Comparison of ENCODE assay signal across 14 mouse cellular contexts in genomic region chr12:109512151-109512907, GRCm38 (mm10). TPM values are rescaled to one million over a fixed set of nuclear protein-coding genes. Genes with fewer than 3 reads are reported as not detected.
DNase-seq lines count a peak whose midpoint lies in the region; ATAC-seq lines count a peak whose summit lies in the region.
"Had no signal": no experiment of that assay in that cellular context is flagged by ENCODE, and none has a peak within 500 bp of the region (broad histone marks: within the 10 kb centered on the region; RNA-seq: fewer than 3 reads in every experiment).

No protein-coding gene starts in this region.

- H3K4me1 ChIP-seq in heart, embryonic 13.5 days = peaks cover 53% of the 10 kb centered on the region
- H3K4me1 ChIP-seq in heart, embryonic 11.5 days (ENCODE audit: control insufficient read depth, insufficient read depth, low read length) = peaks cover 37% of the 10 kb centered on the region
- H3K4me1 ChIP-seq in neural tube, embryonic 11.5 days (ENCODE audit: control insufficient read depth, insufficient read depth, low read length) = peaks cover 15% of the 10 kb centered on the region
- peaks cover 43% of the 10 kb centered on the region for H3K4me1 ChIP-seq in limb, embryonic 15.5 days
- peaks cover 54% of the 10 kb centered on the region for H3K4me1 ChIP-seq in stomach, embryonic 16.5 days (ENCODE audit: control insufficient read depth, insufficient read depth, low read length)

- no peaks in the 10 kb centered on the region for H3K36me3 ChIP-seq in heart, embryonic 13.5 days
- H3K36me3 ChIP-seq in heart, embryonic 11.5 days (ENCODE audit: control insufficient read depth, insufficient read depth, low read length) = no peaks in the 10 kb centered on the region
- no peaks in the 10 kb centered on the region for H3K36me3 ChIP-seq in neural tube, embryonic 11.5 days (ENCODE audit: control insufficient read depth, insufficient read depth, low read length)
- no peaks in the 10 kb centered on the region for H3K36me3 ChIP-seq in limb, embryonic 15.5 days
- H3K36me3 ChIP-seq in stomach, embryonic 16.5 days (ENCODE audit: control insufficient read depth, insufficient read depth, low read length) = no peaks in the 10 kb centered on the region
- H3K36me3 ChIP-seq: neural tube, embryonic 12.5 days had no signal

- ATAC-seq in heart, embryonic 13.5 days (ENCODE audit: extremely low read depth, insufficient number of reproducible peaks, low FRiP score, low TSS enrichment) = no peak
- ATAC-seq in heart, embryonic 11.5 days (replicated peaks; ENCODE audit: insufficient number of reproducible peaks, low FRiP score, low TSS enrichment) = no peak
- ATAC-seq in neural tube, embryonic 11.5 days (ENCODE audit: insufficient read depth, low FRiP score, low TSS enrichment) = no peak
- ATAC-seq in limb, embryonic 15.5 days (ENCODE audit: insufficient number of reproducible peaks, low FRiP score, low TSS enrichment, low read depth) = no peak
- ATAC-seq in stomach, embryonic 16.5 days (ENCODE audit: insufficient read depth, low FRiP score) = peak; percentile 25; the same call in 1 of the 2 replicates

- DNase-seq in neural tube, embryonic 11.5 days (ENCODE audit: low spot score) = no peak
- no peak for DNase-seq in neural tube, embryonic 10.5 days (ENCODE audit: extremely low spot score, low spot score)
- no peak for DNase-seq in heart, adult 9 months (ENCODE audit: low spot score in 2 of 2)
- no peak for DNase-seq in testis, postnatal 14 days (ENCODE audit: low spot score)
- DNase-seq: adrenal gland, postnatal 25 days; cerebellum, adult 8-10 months; kidney, postnatal 36 days; lung, postnatal 4 days; thymus, postnatal 4 days had no signal

- H3K4me3 ChIP-seq in heart, embryonic 13.5 days = no peak overlapping the region
- no peak overlapping the region for H3K4me3 ChIP-seq in heart, embryonic 11.5 days (ENCODE audit: low read depth, low read length)
- H3K4me3 ChIP-seq in neural tube, embryonic 11.5 days (ENCODE audit: low read depth, low read length) = no peak overlapping the region
- H3K4me3 ChIP-seq in limb, embryonic 15.5 days = no peak overlapping the region
- no peak overlapping the region for H3K4me3 ChIP-seq in stomach, embryonic 16.5 days (replicated peaks; ENCODE audit: low read length)
- H3K4me3 ChIP-seq: neural tube, embryonic 12.5 days had no signal

- H3K27me3 ChIP-seq in heart, embryonic 13.5 days (replicated peaks) = peaks cover 24% of the 10 kb centered on the region
- H3K27me3 ChIP-seq in heart, embryonic 11.5 days (ENCODE audit: control insufficient read depth, insufficient read depth, low read length) = 0 out of 2 replicates have a peak, but pooled peaks cover 2% of the 10 kb centered on the region
- no peaks in the 10 kb centered on the region for H3K27me3 ChIP-seq in neural tube, embryonic 11.5 days (ENCODE audit: control insufficient read depth, insufficient read depth, low read length)
- peaks cover 4% of the 10 kb centered on the region; the same call in 1 of the 2 replicates for H3K27me3 ChIP-seq in limb, embryonic 15.5 days
- H3K27me3 ChIP-seq in stomach, embryonic 16.5 days (ENCODE audit: control insufficient read depth, insufficient read depth, low read length) = no peaks in the 10 kb centered on the region
- H3K27me3 ChIP-seq: neural tube, embryonic 12.5 days had no signal

- no peak overlapping the region for H3K27ac ChIP-seq in heart, embryonic 13.5 days (replicated peaks)
- H3K27ac ChIP-seq in heart, embryonic 11.5 days (ENCODE audit: low read depth, low read length) = no peak overlapping the region
- H3K27ac ChIP-seq in neural tube, embryonic 11.5 days (ENCODE audit: low read depth, low read length) = no peak overlapping the region
- H3K27ac ChIP-seq in limb, embryonic 15.5 days = peak overlapping the region; percentile 22; the same call in 1 of the 2 replicates
- H3K27ac ChIP-seq in stomach, embryonic 16.5 days (ENCODE audit: low read length) = peak overlapping the region; percentile 44; the same call in 1 of the 2 replicates
- H3K27ac ChIP-seq: neural tube, embryonic 12.5 days had no signal

- no peaks in the 10 kb centered on the region for H3K9me3 ChIP-seq in heart, embryonic 13.5 days
- H3K9me3 ChIP-seq in heart, embryonic 11.5 days (replicated peaks; ENCODE audit: control insufficient read depth, low read length) = no peaks in the 10 kb centered on the region
- H3K9me3 ChIP-seq in neural tube, embryonic 11.5 days (ENCODE audit: control insufficient read depth, low read length) = no peaks in the 10 kb centered on the region
- no peaks in the 10 kb centered on the region for H3K9me3 ChIP-seq in limb, embryonic 15.5 days
- H3K9me3 ChIP-seq in stomach, embryonic 16.5 days (replicated peaks; ENCODE audit: control insufficient read depth, low read length) = no peaks in the 10 kb centered on the region
- H3K9me3 ChIP-seq: neural tube, embryonic 12.5 days had no signal

- 0 out of 2 replicates have a peak overlapping the region, but pooled peaks have one; percentile 50 for H3K9ac ChIP-seq in heart, embryonic 13.5 days
- H3K9ac ChIP-seq in heart, embryonic 11.5 days (ENCODE audit: low read depth, low read length) = no peak overlapping the region
- 0 out of 2 replicates have a peak overlapping the region, but pooled peaks have one; percentile 10 for H3K9ac ChIP-seq in neural tube, embryonic 11.5 days (ENCODE audit: low read length)
- H3K9ac ChIP-seq in limb, embryonic 15.5 days = no peak overlapping the region
- 0 out of 2 replicates have a peak overlapping the region, but pooled peaks have one; percentile 36 for H3K9ac ChIP-seq in stomach, embryonic 16.5 days (ENCODE audit: low read length)
- H3K9ac ChIP-seq: neural tube, embryonic 12.5 days had no signal

- 39% methylated on average over 13 of the region's 13 CpGs for WGBS in heart, embryonic 13.5 days
- 33% methylated on average over 13 of the region's 13 CpGs for WGBS in heart, embryonic 11.5 days (ENCODE audit: insufficient replicate concordance)
- WGBS in neural tube, embryonic 11.5 days = 22% methylated on average over 13 of the region's 13 CpGs
- WGBS in limb, embryonic 15.5 days = 31% methylated on average over 13 of the region's 13 CpGs
- 30% methylated on average over 13 of the region's 13 CpGs for WGBS in stomach, embryonic 16.5 days

- no peak overlapping the region for H3K4me2 ChIP-seq in heart, embryonic 13.5 days
- H3K4me2 ChIP-seq in heart, embryonic 11.5 days = no peak overlapping the region
- no peak overlapping the region for H3K4me2 ChIP-seq in neural tube, embryonic 11.5 days (ENCODE audit: low read depth)
- no peak overlapping the region for H3K4me2 ChIP-seq in limb, embryonic 15.5 days
- H3K4me2 ChIP-seq in stomach, embryonic 16.5 days (ENCODE audit: low read depth, low read length) = no peak overlapping the region
- H3K4me2 ChIP-seq: neural tube, embryonic 12.5 days had no signal

RNA-seq across cellular contexts. Expression of gene Dlk1, which starts 59.7 kb away (rescaled TPM):
- 103 and 130 TPM in 2 replicates for polyA plus RNA-seq in heart, embryonic 13.5 days (2015; fragmentation: Nextera tagmentation; extraction: Ambion mirVana)
- 54.8 and 67.1 TPM in 2 replicates for polyA plus RNA-seq in heart, embryonic 11.5 days (2014; fragmentation: Nextera tagmentation; extraction: Ambion mirVana)
- polyA plus RNA-seq in neural tube, embryonic 11.5 days (2014; fragmentation: Nextera tagmentation; extraction: Ambion mirVana) = 112 and 120 TPM in 2 replicates
- polyA plus RNA-seq in limb, embryonic 15.5 days (2015; fragmentation: Nextera tagmentation; extraction: Ambion mirVana) = 599 and 855 TPM in 2 replicates
- polyA plus RNA-seq in stomach, embryonic 16.5 days (2015; fragmentation: Nextera tagmentation; extraction: Ambion mirVana) = 449 and 542 TPM in 2 replicates

Comparison
In these comparisons a context has a peak if more than half of its experiments do, and no peak if none do; other contexts are left out.
1. H3K9ac ChIP-seq: peak in heart, embryonic 13.5 days (single experiment), neural tube, embryonic 11.5 days (single experiment) and stomach, embryonic 16.5 days (single experiment); none in heart, embryonic 11.5 days (single experiment) and limb, embryonic 15.5 days (single experiment).
2. H3K27ac ChIP-seq: peak in limb, embryonic 15.5 days (single experiment) and stomach, embryonic 16.5 days (single experiment); none in heart, embryonic 13.5 days (single experiment), heart, embryonic 11.5 days (single experiment) and neural tube, embryonic 11.5 days (single experiment).